Comparison of ENCODE assay signal across 8 mouse cellular contexts in genomic region chr5:140829911-140830294, GRCm38 (mm10). TPM values are rescaled to one million over a fixed set of nuclear protein-coding genes. Genes with fewer than 3 reads are reported as not detected.
A peak's percentile ranks its signal among the peaks of the same experiment; 100 is the strongest.
DNase-seq lines count a peak whose midpoint lies in the region; ATAC-seq and TF ChIP-seq lines count a peak whose summit lies in the region.

No protein-coding gene starts in this region.

- 4% methylated on average over 58 of the region's 58 CpGs for WGBS in heart, adult 2 months
- WGBS in kidney, embryonic 15.5 days, result under 1% methylated on average over 43 of the region's 58 CpGs
- under 1% methylated on average over 58 of the region's 58 CpGs for WGBS in lung, embryonic 15.5 days

- H3K4me1 ChIP-seq in heart, adult 2 months (ENCODE audit: control insufficient read depth, insufficient read depth, low read length), result peaks cover 19% of the 10 kb centered on the region
- peaks cover 37% of the 10 kb centered on the region for H3K4me1 ChIP-seq in kidney, embryonic 15.5 days
- peaks cover 31% of the 10 kb centered on the region for H3K4me1 ChIP-seq in lung, embryonic 15.5 days

- intact Hi-C loops in heart, adult 2 months (cut with DNase I), result loop anchor here (2.0 to 10.0 kb wide), 4 partner anchors 38 to 185 kb away; partner anchors contain the start of gene Ttyh3
- intact Hi-C loops in heart, postnatal 25 days (cut with DNase I), result loop anchor here (2.0 to 5.0 kb wide), 3 partner anchors 39 to 78 kb away; no protein-coding TSS in a partner anchor
- intact Hi-C loops in gastrocnemius, postnatal 36 days (cut with DNase I), result no loop called here

- no peaks in the 10 kb centered on the region for H3K9me3 ChIP-seq in kidney, embryonic 15.5 days (replicated peaks)
- no peaks in the 10 kb centered on the region for H3K9me3 ChIP-seq in lung, embryonic 15.5 days

- peaks cover 11% of the 10 kb centered on the region for H3K79me2 ChIP-seq in heart, adult 2 months (replicated peaks; ENCODE audit: control insufficient read depth, insufficient read depth, low read length)

- DNase-seq in heart, adult 2 months, result no peak
- no peak for DNase-seq in heart, postnatal 25 days (ENCODE audit: low spot score)
- peak; percentile 55 to 69 for DNase-seq in cerebellum, adult 18-20 months
- DNase-seq in gastrocnemius, postnatal 36 days, result peak; percentile 11 to 37
- peak; percentile 44 to 45 for DNase-seq in right cerebral cortex, postnatal 36 days (ENCODE audit: low spot score in 2 of 2)
- no peak for DNase-seq in MN1 (ENCODE audit: low spot score)

- peak overlapping the region; percentile 93 for H3K4me2 ChIP-seq in kidney, embryonic 15.5 days
- H3K4me2 ChIP-seq in lung, embryonic 15.5 days, result peak overlapping the region; percentile 94

- H3K4me3 ChIP-seq in heart, adult 2 months, result peak overlapping the region; percentile 72
- peak overlapping the region; percentile 76 for H3K4me3 ChIP-seq in kidney, embryonic 15.5 days (replicated peaks)
- peak overlapping the region; percentile 92 for H3K4me3 ChIP-seq in lung, embryonic 15.5 days

- peaks cover 28% of the 10 kb centered on the region for H3K36me3 ChIP-seq in heart, adult 2 months (ENCODE audit: control insufficient read depth, insufficient read depth, low read length)
- no peaks in the 10 kb centered on the region for H3K36me3 ChIP-seq in kidney, embryonic 15.5 days
- no peaks in the 10 kb centered on the region for H3K36me3 ChIP-seq in lung, embryonic 15.5 days

- TF ChIP-seq CTCF in heart, adult 2 months (IDR thresholded peaks at IDR 0.05), result no peak

- no peak; the same call in 1 of the 2 replicates for ATAC-seq in kidney, embryonic 15.5 days (replicated peaks; ENCODE audit: low FRiP score)
- ATAC-seq in lung, embryonic 15.5 days (ENCODE audit: borderline replicate concordance, extremely low read depth, low FRiP score, low TSS enrichment), result no peak; the same call in 1 of the 2 replicates

- H3K27ac ChIP-seq in heart, adult 2 months, result peak overlapping the region; percentile 87
- peak overlapping the region; percentile 81 for H3K27ac ChIP-seq in kidney, embryonic 15.5 days
- H3K27ac ChIP-seq in lung, embryonic 15.5 days, result peak overlapping the region; percentile 85

- H3K27me3 ChIP-seq in heart, adult 2 months (ENCODE audit: control insufficient read depth, insufficient read depth, low read length), result peaks cover 2% of the 10 kb centered on the region; the same call in 1 of the 2 replicates
- H3K27me3 ChIP-seq in kidney, embryonic 15.5 days, result no peaks in the 10 kb centered on the region
- H3K27me3 ChIP-seq in lung, embryonic 15.5 days, result no peaks in the 10 kb centered on the region

- no peak for TF ChIP-seq POLR2A in heart, adult 2 months (IDR thresholded peaks at IDR 0.05; ENCODE audit: insufficient read depth, low read depth, low read length)

- no peak for TF ChIP-seq EP300 in heart, adult 2 months (IDR thresholded peaks at IDR 0.05; ENCODE audit: insufficient read depth, low read depth, low read length)

- peak overlapping the region; percentile 93 for H3K9ac ChIP-seq in heart, adult 2 months (ENCODE audit: low read depth, low read length)
- peak overlapping the region; percentile 86 for H3K9ac ChIP-seq in kidney, embryonic 15.5 days
- H3K9ac ChIP-seq in lung, embryonic 15.5 days, result peak overlapping the region; percentile 71

RNA-seq across cellular contexts. Expression of gene Gna12, which starts 0.3 kb away (rescaled TPM):
- total RNA-seq in heart, adult 2 months (2021), result 100 to 1,000 TPM; 118 to 136 TPM
- polyA plus RNA-seq in heart, adult 2 months (2012; rRNA removed), result 117 and 136 TPM in 2 replicates
- 10 to 100 TPM; 89.2 to 97.2 TPM for total RNA-seq in heart, postnatal 25 days (2021)
- total RNA-seq in gastrocnemius, postnatal 36 days (2021), result 10 to 100 TPM; 23.1 to 26.4 TPM
- polyA plus RNA-seq in kidney, embryonic 15.5 days (2015; fragmentation: Nextera tagmentation; extraction: Ambion mirVana), result 15.9 and 16.1 TPM in 2 replicates
- polyA plus RNA-seq in lung, embryonic 15.5 days (2015; fragmentation: Nextera tagmentation; extraction: Ambion mirVana), result 50.9 and 59.9 TPM in 2 replicates

Comparison
In these comparisons a context has a peak if more than half of its experiments do, and no peak if none do; other contexts are left out.
1. DNase-seq: peak in cerebellum, adult 18-20 months (2 of 2), gastrocnemius, postnatal 36 days (2 of 2) and right cerebral cortex, postnatal 36 days (2 of 2); none in heart, adult 2 months (0 of 2), heart, postnatal 25 days (single experiment) and MN1 (single experiment).
2. Peak in every context shown above with its lines, with median percentiles within 50 percentile points of each other: H3K27ac ChIP-seq, H3K4me3 ChIP-seq and H3K9ac ChIP-seq.